Comparison of ENCODE assay signal across 19 mouse cellular contexts in the genomic region with DNA sequence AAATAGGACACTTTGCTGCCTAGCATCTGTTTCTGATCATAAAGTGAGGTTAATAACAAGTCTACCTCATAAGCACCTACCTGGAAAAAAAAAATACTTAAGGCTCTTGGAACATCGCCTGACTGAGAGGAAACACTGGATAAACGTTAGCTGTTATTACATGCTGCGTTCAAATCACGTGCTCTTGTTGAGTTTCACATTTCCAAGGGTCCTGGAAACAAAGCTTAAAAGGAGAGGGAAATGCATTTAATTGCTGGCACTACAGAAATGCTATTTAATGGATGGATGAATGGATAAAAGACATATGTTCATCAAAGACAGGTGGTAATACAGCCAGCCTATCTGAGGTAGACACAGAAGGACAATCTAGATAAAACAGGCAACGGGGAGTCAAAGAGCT.
DNase-seq lines count a peak whose midpoint lies in the region; ATAC-seq and TF ChIP-seq lines count a peak whose summit lies in the region.
"Had no signal": no experiment of that assay in that cellular context is flagged by ENCODE, and none has a peak within 500 bp of the region (broad histone marks: within the 10 kb centered on the region; RNA-seq: fewer than 3 reads in every experiment).

No protein-coding gene starts in this region.

- no peak for TF ChIP-seq CTCF in layer of hippocampus, adult 2 months (conservative IDR thresholded peaks at IDR 0.05)

- 23% methylated on average over 5 of the region's 5 CpGs for WGBS in forebrain, embryonic 15.5 days
- 67% methylated on average over 5 of the region's 5 CpGs for WGBS in forebrain, embryonic 11.5 days
- 16% methylated on average over 5 of the region's 5 CpGs for WGBS in embryonic facial prominence, embryonic 13.5 days
- 13% methylated on average over 5 of the region's 5 CpGs for WGBS in limb, embryonic 12.5 days

- H3K4me3 ChIP-seq in forebrain, embryonic 15.5 days: no peak overlapping the region
- H3K4me3 ChIP-seq in forebrain, embryonic 11.5 days (ENCODE audit: low read depth, low read length): no peak overlapping the region
- H3K4me3 ChIP-seq in embryonic facial prominence, embryonic 13.5 days: no peak overlapping the region
- H3K4me3 ChIP-seq in limb, embryonic 12.5 days (replicated peaks): no peak overlapping the region
- no peak overlapping the region for H3K4me3 ChIP-seq in layer of hippocampus, adult 2 months
- H3K4me3 ChIP-seq: embryonic facial prominence, embryonic 12.5 days; erythroblast, embryonic 14.5 days; heart, embryonic 15.5 days; hindbrain, embryonic 13.5 days had no signal

- H3K27me3 ChIP-seq in forebrain, embryonic 15.5 days: no peaks in the 10 kb centered on the region
- no peaks in the 10 kb centered on the region for H3K27me3 ChIP-seq in forebrain, embryonic 11.5 days (ENCODE audit: control insufficient read depth, insufficient read depth, low read length)
- peaks cover 8% of the 10 kb centered on the region; the same call in 1 of the 2 replicates for H3K27me3 ChIP-seq in embryonic facial prominence, embryonic 13.5 days
- 0 out of 2 replicates have a peak, but pooled peaks cover 3% of the 10 kb centered on the region for H3K27me3 ChIP-seq in limb, embryonic 12.5 days
- H3K27me3 ChIP-seq: embryonic facial prominence, embryonic 12.5 days; heart, embryonic 15.5 days; hindbrain, embryonic 13.5 days had no signal

- no peaks in the 10 kb centered on the region for H3K9me3 ChIP-seq in forebrain, embryonic 15.5 days
- no peaks in the 10 kb centered on the region for H3K9me3 ChIP-seq in forebrain, embryonic 11.5 days (ENCODE audit: control insufficient read depth, low read length)
- H3K9me3 ChIP-seq in embryonic facial prominence, embryonic 13.5 days: no peaks in the 10 kb centered on the region
- H3K9me3 ChIP-seq in limb, embryonic 12.5 days: no peaks in the 10 kb centered on the region
- H3K9me3 ChIP-seq: embryonic facial prominence, embryonic 12.5 days; heart, embryonic 15.5 days; hindbrain, embryonic 13.5 days had no signal

- H3K4me2 ChIP-seq in forebrain, embryonic 15.5 days (replicated peaks): no peak overlapping the region
- H3K4me2 ChIP-seq in forebrain, embryonic 11.5 days (ENCODE audit: low read depth, low read length, severe bottlenecking): no peak overlapping the region
- H3K4me2 ChIP-seq in embryonic facial prominence, embryonic 13.5 days: no peak overlapping the region
- H3K4me2 ChIP-seq in limb, embryonic 12.5 days: no peak overlapping the region
- H3K4me2 ChIP-seq: embryonic facial prominence, embryonic 12.5 days; heart, embryonic 11.5 days; heart, embryonic 15.5 days; hindbrain, embryonic 13.5 days had no signal

- H3K4me1 ChIP-seq in forebrain, embryonic 15.5 days: peaks cover 57% of the 10 kb centered on the region
- H3K4me1 ChIP-seq in forebrain, embryonic 11.5 days (replicated peaks; ENCODE audit: control insufficient read depth, insufficient read depth, low read length): peaks cover 8% of the 10 kb centered on the region
- peaks cover 46% of the 10 kb centered on the region for H3K4me1 ChIP-seq in embryonic facial prominence, embryonic 13.5 days
- H3K4me1 ChIP-seq in limb, embryonic 12.5 days (replicated peaks): peaks cover 52% of the 10 kb centered on the region
- H3K4me1 ChIP-seq: heart, embryonic 15.5 days had no signal

- no peak for ATAC-seq in forebrain, embryonic 15.5 days (replicated peaks)
- no peak for ATAC-seq in forebrain, embryonic 11.5 days (replicated peaks; ENCODE audit: low FRiP score)
- ATAC-seq in embryonic facial prominence, embryonic 13.5 days (ENCODE audit: insufficient number of reproducible peaks, insufficient read depth, low FRiP score, low TSS enrichment, low read depth): no peak
- no peak for ATAC-seq in limb, embryonic 12.5 days (ENCODE audit: insufficient number of reproducible peaks, insufficient read depth, low FRiP score, low TSS enrichment, low read depth)
- ATAC-seq: hindbrain, postnatal 0 days had no signal

- no peak for DNase-seq in forebrain, embryonic 11.5 days (ENCODE audit: low spot score)
- DNase-seq in layer of hippocampus, adult 2 months (ENCODE audit: low spot score in 2 of 2): no peak
- DNase-seq in ovary, adult 18-20 months (ENCODE audit: low spot score): no peak
- DNase-seq: adrenal gland, adult 2 months; adrenal gland, postnatal 25 days; cerebellum, adult 2 months; gastrocnemius, postnatal 36 days; heart, adult 18-20 months; heart, postnatal 14 days; kidney, adult 11 months had no signal

- H3K9ac ChIP-seq in forebrain, embryonic 15.5 days (replicated peaks): no peak overlapping the region
- H3K9ac ChIP-seq in forebrain, embryonic 11.5 days (ENCODE audit: low read length): no peak overlapping the region
- H3K9ac ChIP-seq in embryonic facial prominence, embryonic 13.5 days: no peak overlapping the region
- no peak overlapping the region for H3K9ac ChIP-seq in limb, embryonic 12.5 days (replicated peaks)
- H3K9ac ChIP-seq: embryonic facial prominence, embryonic 12.5 days; heart, embryonic 15.5 days; hindbrain, embryonic 13.5 days had no signal

- no peaks in the 10 kb centered on the region for H3K36me3 ChIP-seq in forebrain, embryonic 15.5 days
- no peaks in the 10 kb centered on the region for H3K36me3 ChIP-seq in forebrain, embryonic 11.5 days (ENCODE audit: control insufficient read depth, insufficient read depth, low read length)
- no peaks in the 10 kb centered on the region for H3K36me3 ChIP-seq in embryonic facial prominence, embryonic 13.5 days
- no peaks in the 10 kb centered on the region for H3K36me3 ChIP-seq in limb, embryonic 12.5 days
- H3K36me3 ChIP-seq: embryonic facial prominence, embryonic 12.5 days; heart, embryonic 15.5 days; hindbrain, embryonic 13.5 days had no signal

- 0 out of 2 replicates have a peak overlapping the region, but pooled peaks have one; percentile 75 for H3K27ac ChIP-seq in forebrain, embryonic 15.5 days (replicated peaks)
- no peak overlapping the region for H3K27ac ChIP-seq in forebrain, embryonic 11.5 days (ENCODE audit: low read depth, low read length)
- H3K27ac ChIP-seq in embryonic facial prominence, embryonic 13.5 days: peak overlapping the region; percentile 44; the same call in 1 of the 2 replicates
- H3K27ac ChIP-seq in limb, embryonic 12.5 days: 0 out of 2 replicates have a peak overlapping the region, but pooled peaks have one; percentile 9
- H3K27ac ChIP-seq in layer of hippocampus, adult 2 months: no peak overlapping the region
- H3K27ac ChIP-seq: heart, embryonic 15.5 days; hindbrain, embryonic 13.5 days; hindbrain, postnatal 0 days had no signal

Comparison
In these comparisons a context has a peak if more than half of its experiments do, and no peak if none do; other contexts are left out.
1. H3K27ac ChIP-seq: peak in forebrain, embryonic 15.5 days (single experiment), embryonic facial prominence, embryonic 13.5 days (single experiment) and limb, embryonic 12.5 days (single experiment); none in forebrain, embryonic 11.5 days (single experiment) and layer of hippocampus, adult 2 months (single experiment).